Mouse (Mus musculus) spleen, postnatal 36 days (tissue): ENCODE measurements around the gene Ifnlr1.

Experiments
- DNase-seq, 2 experiments: peaks; one replicate each; pipeline ENCODE4 v3.0.0; 2022; ENCODE audit warnings: low spot score in 2 of 2, mixed read lengths in 1 of 2

Ifnlr1 gene

DNA sequence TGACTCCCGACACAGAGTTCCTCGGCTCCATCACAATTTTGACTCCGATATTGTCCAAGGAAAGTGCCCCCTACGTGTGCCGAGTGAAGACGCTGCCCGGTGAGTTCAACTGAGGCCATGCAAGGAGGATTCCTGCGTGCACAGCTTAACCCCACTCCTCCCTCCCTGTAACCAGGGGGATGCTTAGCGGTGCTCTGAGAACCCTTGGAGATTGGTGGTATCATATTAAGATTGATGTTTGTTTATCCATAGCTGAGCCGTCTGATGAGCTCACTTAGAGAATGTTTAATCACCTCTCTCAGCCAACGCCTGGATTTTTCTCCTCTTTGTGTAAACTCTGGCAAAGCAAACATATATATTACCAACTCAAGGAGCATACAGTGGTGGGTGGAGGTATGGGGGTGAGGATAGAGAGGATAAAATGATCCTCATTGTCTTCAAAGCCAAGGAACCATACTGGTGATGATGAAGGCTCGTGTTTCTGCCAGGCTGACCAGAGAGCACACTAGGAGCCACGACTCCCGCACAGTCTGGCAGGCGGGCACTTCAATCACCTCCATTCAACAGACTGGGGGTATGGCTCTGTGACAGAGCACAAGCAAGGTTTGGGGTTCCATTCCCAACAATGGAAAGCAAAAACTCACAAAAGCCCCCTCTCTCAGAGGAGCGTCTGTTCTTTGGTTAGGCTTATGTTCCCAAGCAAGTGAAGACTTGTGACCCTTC, 58.8 kb downstream of the Ifnlr1 start:
- DNase-seq = no peak

DNA sequence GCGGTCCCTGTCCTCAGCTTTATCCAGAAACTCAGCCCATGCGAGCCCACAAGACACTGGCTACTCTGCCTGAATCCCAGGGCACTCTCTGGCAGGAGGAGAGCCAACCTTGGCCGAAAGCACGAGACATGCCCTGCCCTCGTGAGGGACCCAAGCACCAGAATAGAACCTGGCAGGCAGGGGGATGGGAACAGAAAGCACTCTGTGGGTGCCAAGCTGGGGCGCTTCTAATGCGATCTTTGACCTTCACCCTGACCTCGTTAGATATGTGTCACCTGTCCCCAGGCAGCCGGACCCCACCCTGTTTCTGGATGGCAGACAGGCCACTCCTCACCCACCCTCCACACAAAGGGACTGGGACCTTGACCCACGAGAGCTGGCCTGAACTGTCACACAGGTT, 59.5 kb downstream of the Ifnlr1 start:
- DNase-seq = no peak

DNA sequence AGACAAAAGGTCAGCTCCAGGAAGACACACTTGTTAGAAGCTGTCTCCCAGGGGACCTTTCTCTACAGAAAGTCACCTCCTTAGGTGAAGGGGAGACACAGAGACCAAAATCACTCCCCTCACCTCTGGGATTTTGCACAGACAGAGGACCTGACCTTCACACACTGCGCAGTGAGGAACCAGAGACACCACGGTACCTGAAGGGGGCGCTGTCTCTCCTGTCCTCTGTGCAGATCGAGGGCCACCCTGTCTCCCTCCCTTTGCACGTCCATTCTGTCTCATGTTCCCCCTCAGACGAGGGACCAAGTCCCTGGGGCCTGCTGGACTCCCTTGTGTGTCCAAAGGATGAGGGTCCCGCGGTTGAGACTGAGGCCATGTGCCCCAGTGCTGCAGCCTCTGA, 64.8 kb downstream of the Ifnlr1 start:
- DNase-seq = no peak

DNA sequence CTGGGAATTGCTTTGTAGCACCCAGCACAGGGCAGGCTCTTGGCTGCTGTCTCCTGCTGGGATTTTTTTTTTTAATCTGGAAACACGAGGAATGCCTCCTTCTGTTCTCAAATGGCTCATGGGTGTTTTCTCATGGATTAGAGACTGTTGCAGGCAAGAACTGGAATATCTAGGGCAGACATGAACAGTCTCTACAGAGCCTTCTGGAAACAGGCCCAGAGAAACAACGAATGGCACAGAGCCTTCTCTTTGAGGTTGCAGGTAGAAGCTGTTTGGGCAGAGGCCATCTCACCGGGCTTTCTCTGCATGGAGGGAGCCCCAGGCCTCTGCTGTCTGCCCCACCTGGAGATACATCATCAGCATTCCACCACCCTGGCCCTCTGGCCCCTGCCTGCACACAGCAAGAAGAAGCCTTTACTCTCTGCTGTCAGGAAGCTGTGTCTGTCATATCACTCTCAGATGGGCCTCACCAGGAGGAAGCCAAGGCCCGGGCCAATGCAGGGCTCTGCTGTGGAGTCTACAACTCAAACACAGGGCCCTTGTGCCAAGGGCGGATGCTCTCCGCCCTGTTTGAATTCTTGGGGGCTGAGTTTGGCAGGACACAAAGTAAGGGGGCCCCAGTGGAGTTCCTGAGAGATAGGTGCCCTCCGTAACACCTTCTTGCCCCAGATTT, 66.2 kb downstream of the Ifnlr1 start:
- DNase-seq = no peak

DNA sequence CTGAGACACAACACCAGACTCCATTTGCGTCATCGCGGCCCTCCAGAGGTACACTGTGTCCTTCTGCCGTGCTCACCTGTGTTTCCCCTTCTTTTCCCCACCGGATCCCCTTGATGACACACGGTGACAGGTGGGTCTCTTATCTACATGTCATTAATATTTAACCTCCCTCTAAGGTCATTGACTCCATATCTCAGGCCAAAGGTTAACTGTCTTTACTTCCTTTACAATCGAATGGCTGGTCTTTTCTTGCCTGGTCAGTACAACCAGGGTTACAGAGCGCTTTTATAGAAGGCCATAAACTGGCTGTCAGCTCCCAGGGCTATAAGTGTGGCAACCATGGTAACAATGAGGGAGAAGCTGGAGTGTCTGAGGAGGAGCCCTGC, 66.7 kb downstream of the Ifnlr1 start:
- DNase-seq = no peak
